Mouse (Mus musculus) layer of hippocampus, adult 2 months (tissue): ENCODE results near the gene BC067074. TPM values are rescaled to one million over a fixed set of nuclear protein-coding genes. Genes with fewer than 3 reads are reported as not detected.
A peak's percentile ranks its signal among the peaks of the same experiment; 100 is the strongest.

ENCODE experiments used
- DNase-seq, 2 experiments: peaks; one replicate each; pipeline ENCODE4 v3.0.0; 2022; ENCODE audit warnings: low spot score in 2 of 2
- H3K27ac ChIP-seq: fragments of 200-600 bp; 2 replicates; pipeline ENCODE4 v1.8.1; 2022
- H3K4me3 ChIP-seq: fragments of 200-600 bp; 2 replicates; pipeline ENCODE4 v1.8.1; 2022; ENCODE audit warnings: mild to moderate bottlenecking
- CTCF ChIP-seq: fragments of 200-600 bp; conservative IDR thresholded peaks from 2 replicates; pipeline ENCODE4 v1.8.1; 2022; ENCODE audit warnings: antibody characterized with exemption, mild to moderate bottlenecking, moderate library complexity
- total RNA-seq, 2 experiments: library from RNA; stranded (reverse); gene quantifications; 2 replicates each; pipeline ENCODE4 v1.2.3; 2021

The BC067074 gene
- total RNA-seq, 2 experiments from 2014 or later = 0.86 to 1.6 TPM

DNA sequence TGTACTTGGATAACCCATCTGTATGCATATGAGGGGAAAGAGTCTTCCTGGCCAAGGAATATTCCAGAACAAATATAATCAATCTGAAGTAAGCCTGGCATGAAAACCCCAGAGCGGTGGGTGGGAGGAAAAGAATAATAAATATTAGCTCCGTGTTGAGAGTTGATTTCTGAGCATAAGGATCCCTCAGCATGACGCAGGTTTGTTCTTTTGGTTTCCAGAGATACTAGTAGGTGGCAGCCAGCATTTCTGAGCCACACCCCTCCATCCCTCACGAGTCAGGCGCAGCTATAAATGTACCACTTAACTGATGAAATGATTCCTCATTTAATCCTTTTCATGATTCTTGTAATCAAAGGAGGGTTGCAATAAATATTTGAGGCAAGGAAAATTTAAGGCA lies 41.0 kb downstream of the BC067074 start:
- Histone ChIP-seq H3K27ac (no peak overlapping the region), H3K4me3 (no peak overlapping the region)
- peak; percentile 30 to 42 for DNase-seq
- no peak for TF ChIP-seq CTCF

DNA sequence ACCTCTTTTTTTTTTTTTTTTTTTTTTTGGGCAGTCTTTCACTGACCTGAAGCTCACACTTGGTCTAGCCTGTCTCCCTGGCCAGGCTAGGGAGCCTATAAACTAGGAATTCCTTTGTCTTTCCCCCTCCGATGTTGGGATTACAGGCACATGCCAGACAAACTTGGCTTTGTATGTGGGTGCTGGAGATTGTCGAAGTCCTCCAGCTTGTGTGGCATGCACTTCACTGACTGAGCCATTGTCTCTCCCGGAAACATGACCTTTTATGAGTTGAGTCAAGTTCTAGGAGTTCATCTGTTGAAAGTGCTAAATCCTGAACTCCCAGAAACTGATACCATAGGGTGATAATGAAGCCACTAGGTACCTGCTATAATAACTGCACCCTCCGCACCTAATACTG lies 41.8 kb downstream of the BC067074 start:
- DNase-seq = no peak
- no peak overlapping the region for H3K27ac ChIP-seq

GRCm38 (mm10) chr13:113337223-113337858 lies 44.4 kb downstream of the BC067074 start:
- Histone ChIP-seq H3K27ac (no peak overlapping the region), H3K4me3 (no peak overlapping the region)
- TF ChIP-seq CTCF = peak; percentile 84
- peak; percentile 39 to 68 for DNase-seq

More for the DNA sequence above, 41.8 kb downstream of the BC067074 start:
- no peak for TF ChIP-seq CTCF
- no peak overlapping the region for H3K4me3 ChIP-seq

DNA sequence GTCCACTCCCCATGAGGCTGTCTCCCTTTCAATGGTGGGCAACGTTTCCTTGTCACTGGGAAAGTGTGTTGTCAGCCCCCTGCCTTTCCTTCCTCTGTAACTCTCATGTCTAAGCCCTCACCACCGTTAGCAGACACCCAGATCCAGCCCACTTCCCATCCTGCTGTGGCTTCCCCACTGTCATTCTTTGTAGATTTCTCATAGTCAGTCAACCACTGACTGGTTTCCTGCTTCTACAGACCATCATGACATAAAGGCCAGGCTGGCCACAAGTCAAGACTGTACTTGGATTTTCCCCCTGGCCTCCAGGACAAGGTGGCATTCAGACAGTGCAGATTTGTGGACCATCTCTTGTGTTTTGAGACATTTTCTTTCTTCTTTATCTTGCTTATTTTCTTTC lies 47.7 kb downstream of the BC067074 start:
- DNase-seq = no peak
- no peak overlapping the region for H3K4me3 ChIP-seq
- no peak overlapping the region for H3K27ac ChIP-seq
- TF ChIP-seq CTCF = no peak

- no peak for DNase-seq
- no peak for TF ChIP-seq CTCF
- no peak overlapping the region for H3K4me3 ChIP-seq
Observed at GRCm38 (mm10) chr13:113341161-113341560, 48.2 kb downstream of the BC067074 start.

DNA sequence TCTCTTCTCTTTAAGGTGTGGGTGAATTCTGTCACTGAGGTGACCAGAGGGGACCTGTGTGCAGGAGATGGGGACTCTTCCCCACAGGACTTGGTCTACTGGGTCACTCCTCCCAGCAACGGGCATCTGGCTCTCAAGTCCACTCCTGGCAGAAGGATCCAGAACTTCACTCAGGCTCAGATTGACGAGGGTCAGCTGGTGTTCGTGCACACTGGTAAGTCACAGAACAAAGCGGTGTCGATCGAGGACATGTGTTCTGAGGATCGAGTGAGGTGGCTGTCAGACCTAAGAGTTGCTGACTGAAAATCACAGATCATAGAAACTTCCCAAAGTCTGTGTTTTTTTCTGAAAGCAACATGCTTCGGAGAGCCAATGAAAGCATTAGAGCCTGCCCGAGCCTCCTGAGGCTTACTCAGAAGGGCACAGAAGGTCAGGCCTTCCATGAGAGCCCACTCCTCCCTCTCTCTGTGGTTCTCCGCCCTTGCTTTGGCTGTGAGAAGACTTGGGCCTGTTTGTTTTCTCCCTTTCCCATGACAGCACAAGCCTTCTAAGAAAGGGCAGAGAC lies 49.5 kb downstream of the BC067074 start:
- Histone ChIP-seq H3K27ac (no peak overlapping the region), H3K4me3 (no peak overlapping the region)
- no peak for DNase-seq
- no peak for TF ChIP-seq CTCF

More at GRCm38 (mm10) chr13:113341161-113341560, 48.2 kb downstream of the BC067074 start:
- no peak overlapping the region for H3K27ac ChIP-seq

DNA sequence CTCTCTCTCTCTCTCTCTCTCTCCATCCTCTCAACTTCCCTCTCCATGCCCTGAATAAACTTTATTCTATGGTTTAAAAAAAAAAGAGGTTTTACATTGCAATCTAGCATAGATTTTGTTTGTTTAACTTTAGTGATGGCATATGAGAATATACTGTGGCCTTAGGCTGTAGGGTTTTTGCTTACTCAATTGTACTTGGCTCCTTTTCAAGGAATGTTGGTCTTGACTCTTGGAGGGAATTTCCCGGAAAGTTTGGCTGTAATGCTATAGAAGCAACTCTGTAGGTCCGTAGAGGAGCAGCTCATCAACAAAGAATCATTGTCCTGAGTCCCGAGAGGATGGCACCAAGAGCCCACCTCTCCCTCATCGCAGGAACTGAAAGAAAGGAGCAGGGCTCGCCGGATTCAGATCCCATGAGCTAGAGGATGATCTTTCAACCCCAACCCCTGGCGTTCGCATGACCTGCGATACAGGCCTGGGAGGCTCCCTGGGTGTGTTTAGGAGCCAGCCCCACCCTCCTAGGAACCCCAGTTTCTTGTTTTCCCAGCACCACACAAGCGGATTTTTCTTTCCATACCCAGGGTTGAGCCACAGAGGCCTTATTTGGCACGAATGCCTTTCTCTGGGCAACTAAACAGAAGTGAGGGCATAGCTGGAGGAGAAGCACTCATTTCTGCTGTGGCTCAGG lies 57.9 kb downstream of the BC067074 start:
- H3K27ac ChIP-seq = no peak overlapping the region
- no peak overlapping the region for H3K4me3 ChIP-seq
- no peak for TF ChIP-seq CTCF
- no peak for DNase-seq

GRCm38 (mm10) chr13:113353546-113353945 lies 60.6 kb downstream of the BC067074 start:
- no peak for TF ChIP-seq CTCF
- no peak overlapping the region for H3K4me3 ChIP-seq
- no peak for DNase-seq
- H3K27ac ChIP-seq = no peak overlapping the region

- Histone ChIP-seq H3K4me3 (no peak overlapping the region), H3K27ac (no peak overlapping the region)
- DNase-seq = no peak
- TF ChIP-seq CTCF = no peak
Observed at GRCm38 (mm10) chr13:113353955-113354354, 61.0 kb downstream of the BC067074 start.

GRCm38 (mm10) chr13:113355022-113355421 lies 62.1 kb downstream of the BC067074 start:
- TF ChIP-seq CTCF = no peak
- Histone ChIP-seq H3K27ac (no peak overlapping the region), H3K4me3 (no peak overlapping the region)
- DNase-seq = no peak

DNA sequence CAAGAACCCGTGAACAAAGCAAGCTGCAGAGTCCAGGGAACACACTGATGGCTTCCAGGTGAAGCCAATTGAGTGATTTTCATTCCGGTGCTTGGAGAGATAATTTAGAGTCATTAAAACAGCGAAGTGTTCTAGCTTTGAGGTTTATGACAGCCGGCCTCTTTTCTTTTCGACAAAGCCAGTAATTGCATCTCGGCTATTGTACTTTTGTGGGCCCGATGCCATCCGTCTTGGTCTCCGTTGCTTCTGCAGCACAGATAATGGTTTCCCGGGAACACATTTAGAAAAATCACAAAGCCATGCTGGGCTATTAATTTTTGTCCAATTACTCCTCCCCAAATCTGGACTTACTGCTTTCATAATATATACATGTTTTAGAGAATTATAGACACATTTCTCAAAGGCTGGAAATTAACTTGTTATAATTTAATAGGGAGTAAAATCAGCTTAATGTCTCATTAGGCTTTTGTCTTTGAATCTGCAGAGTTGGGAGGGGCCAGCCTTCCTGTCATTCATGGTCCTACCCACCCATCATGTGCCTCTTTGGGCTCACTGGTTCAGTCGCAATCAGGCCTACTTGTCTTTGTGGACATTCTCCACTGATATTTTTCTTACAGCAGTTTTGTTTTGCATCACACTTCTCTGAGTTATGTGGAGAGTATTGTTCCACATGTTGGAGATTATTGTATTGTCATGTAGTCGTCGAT lies 64.6 kb downstream of the BC067074 start:
- no peak for DNase-seq
- Histone ChIP-seq H3K4me3 (no peak overlapping the region), H3K27ac (no peak overlapping the region)
- no peak for TF ChIP-seq CTCF

DNA sequence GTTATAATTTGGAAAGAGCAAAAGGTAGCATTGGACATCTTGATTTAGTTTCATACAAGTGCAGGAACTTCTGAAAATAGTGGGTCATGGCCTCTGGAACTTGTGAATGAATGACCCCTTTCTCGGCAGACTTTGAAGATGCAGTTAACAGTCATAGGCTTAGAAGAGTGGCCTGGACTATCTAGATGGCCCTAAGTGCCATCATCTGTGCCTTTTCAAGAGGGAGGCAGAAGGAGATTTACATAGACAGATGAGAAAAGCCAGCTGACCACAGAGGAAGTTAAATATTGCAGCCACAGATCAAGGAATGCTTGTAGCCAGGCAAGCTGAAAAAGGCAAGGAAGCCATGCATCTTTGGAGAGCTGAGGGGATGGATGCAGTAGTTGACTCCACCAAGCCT lies 66.7 kb downstream of the BC067074 start:
- no peak for TF ChIP-seq CTCF
- DNase-seq = no peak
- H3K4me3 ChIP-seq = no peak overlapping the region
- H3K27ac ChIP-seq = no peak overlapping the region

DNA sequence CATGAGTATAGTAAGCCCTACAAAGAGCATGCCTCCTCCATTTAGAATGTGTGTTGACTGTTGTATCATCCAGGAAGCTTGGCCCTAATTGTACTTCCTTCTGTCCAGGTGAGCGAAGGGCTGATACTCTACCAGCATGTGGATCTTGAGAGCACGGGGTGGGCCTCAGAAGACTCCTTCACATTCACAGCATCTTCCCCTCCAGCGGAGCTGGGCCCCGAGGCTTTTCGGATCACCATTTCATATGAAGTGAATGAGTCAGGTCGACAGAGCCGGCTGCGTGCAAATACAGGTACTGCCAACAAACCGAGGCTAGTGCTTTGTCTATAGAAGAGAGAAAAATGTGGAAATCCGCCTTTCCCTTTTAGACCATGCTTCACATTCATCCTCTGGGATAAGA lies 73.0 kb downstream of the BC067074 start:
- Histone ChIP-seq H3K4me3 (no peak overlapping the region), H3K27ac (no peak overlapping the region)
- TF ChIP-seq CTCF = no peak
- DNase-seq = no peak
